Mouse (Mus musculus) lung, postnatal 0 days (tissue): ENCODE data around the gene Stt3a. TPM values are rescaled to one million over a fixed set of nuclear protein-coding genes. Genes with fewer than 3 reads are reported as not detected.

Experiments
- ATAC-seq: fragments of 200-750 bp; cut with Nextera tagmentation; 2 replicates; pipeline ENCODE4 v1.8.0; 2017; ENCODE audit warnings: moderate library complexity
- DNase-seq: peaks from one replicate; pipeline ENCODE4 v3.0.0-alpha.2; 2016; ENCODE audit warnings: low spot score
- H3K27ac ChIP-seq: fragments of 300-500 bp; sonication (generic); 2 replicates; pipeline ENCODE4 v1.5.1; 2014; ENCODE audit warnings: antibody characterized with exemption, mild to moderate bottlenecking, low read length, mixed read lengths
- H3K27me3 ChIP-seq: fragments of 300-500 bp; sonication (generic); replicated peaks from 2 replicates; pipeline ENCODE4 v1.6.1; 2014; ENCODE audit warnings: low read length, mixed read lengths; ENCODE audit not compliant: insufficient read depth
- H3K36me3 ChIP-seq: fragments of 300-500 bp; sonication (generic); 2 replicates; pipeline ENCODE4 v1.6.1; 2014; ENCODE audit warnings: low read length, mixed read lengths; ENCODE audit not compliant: insufficient read depth
- H3K4me1 ChIP-seq: fragments of 300-500 bp; sonication (generic); 2 replicates; pipeline ENCODE4 v1.6.1; 2014; ENCODE audit warnings: antibody characterized with exemption, low read depth, low read length, mixed read lengths; ENCODE audit not compliant: insufficient read depth
- H3K4me2 ChIP-seq: fragments of 300-500 bp; sonication (generic); replicated peaks from 2 replicates; pipeline ENCODE4 v1.6.1; 2014; ENCODE audit warnings: low read depth, mild to moderate bottlenecking, low read length, moderate library complexity, mixed read lengths
- H3K4me3 ChIP-seq: fragments of 300-500 bp; sonication (generic); 2 replicates; pipeline ENCODE4 v1.5.1; 2014; ENCODE audit warnings: low read depth, low read length
- H3K9ac ChIP-seq: fragments of 300-500 bp; sonication (generic); replicated peaks from 2 replicates; pipeline ENCODE4 v1.6.1; 2014; ENCODE audit warnings: low read depth, mild to moderate bottlenecking
- H3K9me3 ChIP-seq: fragments of 300-500 bp; sonication (generic); 2 replicates; pipeline ENCODE4 v1.6.1; 2016; ENCODE audit warnings: low read length, mixed read lengths
- CTCF ChIP-seq: IDR thresholded peaks from 2 replicates; pipeline ENCODE4 v1.5.1; 2016; ENCODE audit warnings: antibody characterized with exemption, mild to moderate bottlenecking
- EP300 ChIP-seq: IDR thresholded peaks from 2 replicates; pipeline ENCODE4 v1.6.1; 2016; ENCODE audit warnings: antibody characterized with exemption, mild to moderate bottlenecking, control low read depth
- whole genome bisulfite sequencing: fragments of 180-500 bp; shearing (Covaris S2); extraction: QIAGEN DNeasy Blood & Tissue Kit; methylation state at CpG from one replicate; pipeline ENCODE4 v1.1.7; 2014; 5-methylcytosine and 5-hydroxymethylcytosine counted together
- polyA plus RNA-seq: library from polyadenylated mRNA; unstranded; fragments of >200 nt; fragmentation: Nextera tagmentation; extraction: Ambion mirVana; gene quantifications from 2 replicates; pipeline ENCODE4 v1.2.1, GENCODE M21; 2015

The Stt3a gene
- polyA plus RNA-seq, 1 experiment from 2014 or later = 138 TPM

DNA sequence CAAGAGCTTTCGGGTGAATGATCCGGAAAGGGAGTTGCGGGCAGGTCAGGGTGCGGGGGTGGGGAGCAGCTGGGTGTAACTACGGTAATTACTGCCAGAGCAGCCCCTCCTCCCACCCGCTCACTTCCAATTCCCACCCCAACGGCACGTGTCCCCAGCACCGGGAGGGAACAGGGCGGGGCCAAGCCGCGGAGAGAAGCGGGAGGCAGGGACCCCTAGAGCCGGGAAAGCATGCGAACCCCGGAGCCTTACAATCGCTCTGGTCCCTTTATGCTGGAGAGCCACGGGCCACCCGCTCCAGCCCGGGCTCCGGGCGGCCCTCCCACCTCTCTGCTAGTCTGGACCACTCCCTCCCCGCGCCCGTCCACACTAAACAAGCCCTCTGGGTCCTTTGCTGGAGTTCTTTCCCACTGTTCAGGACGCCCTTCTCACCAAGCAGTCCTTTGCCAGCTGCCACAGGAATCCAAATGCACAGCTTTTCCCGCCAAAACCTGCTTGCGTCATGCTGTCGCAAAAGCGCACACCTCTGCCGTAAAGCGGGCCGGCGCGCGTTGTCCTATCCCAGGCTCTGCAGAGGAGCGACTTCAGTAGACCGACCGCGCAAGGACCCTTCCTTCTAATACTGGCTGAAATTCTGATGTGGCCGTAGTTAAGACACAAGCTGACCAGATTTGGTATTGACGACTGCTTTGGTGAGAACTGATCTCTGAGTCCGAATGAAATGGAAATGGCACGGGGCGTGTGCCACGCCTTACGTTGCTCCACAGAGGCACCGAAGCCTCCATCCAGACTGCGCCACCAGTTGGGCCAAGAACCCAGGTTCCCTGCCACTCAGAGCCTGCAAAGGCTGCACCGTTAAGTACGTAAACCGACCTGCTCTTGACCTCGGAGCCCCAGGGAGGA lies 41.1 kb downstream of the Stt3a start:
- Histone ChIP-seq H3K9me3 (no peaks in the 10 kb centered on the region), H3K4me3 (peak overlapping the region; percentile 61), H3K4me1 (no peaks in the 10 kb centered on the region; the same call in 1 of the 2 replicates), H3K27ac (peak overlapping the region; percentile 44), H3K9ac (peak overlapping the region; percentile 29), H3K4me2 (peak overlapping the region; percentile 99), H3K27me3 (no peaks in the 10 kb centered on the region), H3K36me3 (no peaks in the 10 kb centered on the region)
- under 1% methylated on average over 52 of the region's 53 CpGs for WGBS
- peak; percentile 93 for ATAC-seq
- TF ChIP-seq EP300 = no peak
- TF ChIP-seq CTCF = peak; percentile 5; the same call in 1 of the 2 replicates
- peak; percentile 80 for DNase-seq

DNA sequence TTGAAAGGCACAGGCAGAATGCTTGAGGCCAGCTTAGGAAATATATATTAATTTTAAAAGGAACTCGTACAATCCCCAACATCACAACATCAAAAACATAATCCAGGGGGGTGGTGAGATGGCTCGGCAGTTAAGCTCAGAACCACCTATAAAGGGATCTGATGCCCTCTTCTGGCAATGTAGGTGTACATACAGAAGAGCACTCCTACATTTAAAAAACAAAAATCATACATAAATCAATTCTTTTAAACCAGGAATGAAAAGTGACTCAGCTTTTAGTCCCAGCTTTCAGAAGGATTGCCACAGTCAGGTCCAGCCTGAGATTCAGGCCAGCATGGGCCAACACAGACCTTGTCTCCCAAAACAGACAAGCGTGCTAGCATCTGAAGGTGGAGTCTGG lies 50.9 kb downstream of the Stt3a start:
- TF ChIP-seq EP300 (no peak), CTCF (peak; percentile 23)
- Histone ChIP-seq H3K9me3 (no peaks in the 10 kb centered on the region), H3K27ac (no peak overlapping the region), H3K9ac (no peak overlapping the region), H3K27me3 (no peaks in the 10 kb centered on the region), H3K4me2 (no peak overlapping the region), H3K4me1 (no peaks in the 10 kb centered on the region), H3K4me3 (no peak overlapping the region), H3K36me3 (no peaks in the 10 kb centered on the region)
- DNase-seq (no peak), ATAC-seq (no peak)
- 65% methylated on average over 3 of the region's 3 CpGs for WGBS

GRCm38 (mm10) chr9:36707304-36707703 lies 60.2 kb downstream of the Stt3a start:
- H3K27me3 ChIP-seq = no peaks in the 10 kb centered on the region

DNA sequence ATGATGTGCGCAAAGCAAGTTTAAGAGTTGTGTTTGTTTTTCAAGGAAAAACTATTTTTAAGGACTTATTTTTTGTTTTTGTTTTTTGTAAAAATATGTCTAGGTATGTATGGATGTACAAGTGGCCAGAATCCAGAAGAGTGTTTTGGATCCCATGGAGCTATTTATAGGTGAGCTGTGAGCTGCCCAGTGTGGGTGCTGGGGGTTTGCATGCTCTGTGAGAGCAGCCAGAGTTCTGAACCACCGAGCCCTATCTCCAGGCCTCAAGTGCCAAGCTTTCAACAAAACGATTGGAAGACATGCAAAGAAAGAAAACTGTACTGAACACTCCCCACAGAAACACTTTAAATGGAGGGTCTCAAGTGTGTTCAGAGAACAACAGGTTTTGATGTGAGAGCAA lies 61.6 kb downstream of the Stt3a start:
- H3K4me1 ChIP-seq = no peaks in the 10 kb centered on the region
- no peaks in the 10 kb centered on the region for H3K36me3 ChIP-seq
- no peaks in the 10 kb centered on the region for H3K27me3 ChIP-seq
- 81% methylated on average over 3 of the region's 3 CpGs for WGBS
- H3K4me3 ChIP-seq = no peak overlapping the region
- H3K9me3 ChIP-seq = no peaks in the 10 kb centered on the region
- ATAC-seq (no peak), DNase-seq (no peak)
- no peak overlapping the region for H3K27ac ChIP-seq
- TF ChIP-seq CTCF (no peak), EP300 (no peak)
- H3K4me2 ChIP-seq = no peak overlapping the region
- no peak overlapping the region for H3K9ac ChIP-seq

More at GRCm38 (mm10) chr9:36707304-36707703, 60.2 kb downstream of the Stt3a start:
- DNase-seq (no peak), ATAC-seq (no peak)
- Histone ChIP-seq H3K9ac (no peak overlapping the region), H3K27ac (no peak overlapping the region), H3K4me1 (no peaks in the 10 kb centered on the region), H3K9me3 (no peaks in the 10 kb centered on the region), H3K4me3 (no peak overlapping the region), H3K36me3 (no peaks in the 10 kb centered on the region), H3K4me2 (no peak overlapping the region)
- 89% methylated on average over 6 of the region's 6 CpGs for WGBS
- no peak for TF ChIP-seq EP300
- TF ChIP-seq CTCF = no peak

DNA sequence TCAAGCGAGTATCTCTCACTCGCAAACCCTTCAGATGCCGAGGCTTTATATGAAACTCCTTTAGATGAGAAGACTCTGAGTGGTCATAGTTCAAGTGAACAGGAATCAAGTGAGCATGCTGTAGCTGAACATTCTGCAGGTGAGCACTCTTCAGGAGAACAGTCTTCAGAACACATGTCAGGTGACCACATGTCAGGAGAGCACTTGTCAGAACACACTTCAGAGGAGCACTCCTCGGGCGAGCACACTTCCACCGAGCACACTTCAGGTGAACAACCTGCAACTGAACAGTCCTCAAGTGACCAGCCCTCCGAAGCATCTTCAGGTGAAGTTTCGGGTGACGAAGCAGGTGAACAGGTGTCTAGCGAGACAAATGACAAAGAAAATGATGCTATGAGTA lies 73.2 kb downstream of the Stt3a start:
- no peak overlapping the region for H3K9ac ChIP-seq
- H3K4me1 ChIP-seq = no peaks in the 10 kb centered on the region
- no peaks in the 10 kb centered on the region for H3K9me3 ChIP-seq
- no peak overlapping the region for H3K4me2 ChIP-seq
- H3K27ac ChIP-seq = no peak overlapping the region
- H3K4me3 ChIP-seq = no peak overlapping the region
- 71% methylated on average over 10 of the region's 10 CpGs for WGBS
- ATAC-seq (peak; percentile 88), DNase-seq (peak; percentile 56)
- no peaks in the 10 kb centered on the region for H3K36me3 ChIP-seq
- no peaks in the 10 kb centered on the region for H3K27me3 ChIP-seq
- no peak for TF ChIP-seq EP300
- no peak for TF ChIP-seq CTCF

DNA sequence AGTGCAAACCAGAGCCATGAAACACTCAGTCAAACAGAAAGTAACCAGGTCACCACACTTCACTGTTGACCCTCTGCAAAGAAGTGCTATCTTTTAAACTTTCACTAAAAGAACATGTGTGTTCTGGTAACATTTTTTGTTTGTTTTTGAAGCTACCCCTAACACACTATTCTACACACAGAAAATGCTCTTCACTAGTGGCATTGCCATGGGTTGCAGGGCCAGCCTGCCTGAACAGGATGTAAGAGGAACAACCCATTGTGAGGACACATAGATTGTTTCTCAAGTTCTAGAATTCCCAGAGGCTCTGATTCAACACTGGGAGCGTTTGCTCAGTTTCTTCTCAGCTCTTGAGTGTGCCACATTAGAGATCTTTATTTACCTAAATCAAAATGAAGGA lies 74.6 kb downstream of the Stt3a start, which contains the start of gene Acrv1:
TSS of gene Acrv1 (plus strand) at position 301 of the 400 bp plus-strand sequence.
- no peaks in the 10 kb centered on the region for H3K27me3 ChIP-seq
- H3K4me2 ChIP-seq = no peak within 1 kb of the TSS
- no peaks in the 10 kb centered on the region for H3K36me3 ChIP-seq
- H3K9ac ChIP-seq = no peak within 1 kb of the TSS
- no peaks in the 10 kb centered on the region for H3K9me3 ChIP-seq
- 49% methylated on average over 1 of the region's 1 CpGs for WGBS
- no peak within 1 kb of the TSS for H3K27ac ChIP-seq
- DNase-seq = no peak
- no peak within 1 kb of the TSS for H3K4me3 ChIP-seq
- ATAC-seq = no peak
- TF ChIP-seq EP300 = no peak
- TF ChIP-seq CTCF = no peak
- no peaks in the 10 kb centered on the region for H3K4me1 ChIP-seq
